Mouse (Mus musculus): ENCODE measurements around the gene Yars.

Gene Yars

DNA sequence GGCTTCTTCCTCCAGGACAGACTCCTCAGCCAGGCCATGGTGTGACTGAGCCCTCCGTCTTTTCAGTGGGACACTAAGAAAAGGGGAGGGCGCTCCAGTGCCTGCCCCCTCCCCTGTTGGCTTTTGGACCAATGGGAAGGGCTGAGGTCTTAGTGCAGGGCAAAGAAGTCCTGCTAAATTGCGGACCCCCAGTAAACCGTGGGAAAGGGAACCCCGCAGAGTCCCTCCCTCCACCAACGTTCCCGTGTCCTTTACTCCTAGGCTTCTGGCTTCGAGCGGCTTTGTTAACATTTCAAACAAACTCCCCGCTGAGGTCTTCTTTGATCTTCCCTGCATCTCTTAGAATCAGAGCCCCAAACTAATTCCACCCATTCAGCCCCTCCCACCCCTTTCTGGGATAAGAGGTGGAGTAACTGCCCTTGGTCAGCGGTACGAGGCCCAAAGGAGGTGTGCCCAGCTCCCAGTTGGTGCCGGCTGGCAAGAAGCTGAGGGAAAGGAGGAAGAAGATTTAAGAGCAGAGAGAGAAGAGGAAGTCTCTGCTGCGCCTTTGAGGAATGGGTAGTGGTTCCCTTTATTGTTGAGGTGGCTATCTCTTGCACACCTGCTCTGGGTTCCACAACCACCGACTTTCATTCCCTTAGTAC, 62.0 kb downstream of the Yars start:
- no peak for DNase-seq (ENCODE audit: low read depth, low spot score)

DNA sequence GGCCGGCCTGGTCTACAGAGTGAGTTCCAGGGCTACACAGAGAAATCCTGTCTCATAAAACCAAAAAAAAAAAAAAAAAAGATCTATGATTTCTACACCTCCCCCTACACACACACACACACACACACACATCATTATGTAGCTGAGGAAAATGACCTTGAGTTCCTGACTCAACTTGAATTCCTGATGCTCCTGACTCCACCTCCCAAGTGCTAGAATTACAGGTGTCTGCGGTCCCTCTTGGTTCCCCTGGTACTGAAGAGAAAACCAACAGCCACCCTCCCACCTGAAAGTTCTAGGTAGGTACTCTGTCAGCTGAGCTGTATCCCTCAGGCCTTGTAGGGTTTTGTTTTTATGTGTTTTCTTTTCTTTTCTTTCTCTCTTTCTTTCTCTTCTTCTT, 62.9 kb downstream of the Yars start:
- DNase-seq (ENCODE audit: low read depth, low spot score), result no peak

DNA sequence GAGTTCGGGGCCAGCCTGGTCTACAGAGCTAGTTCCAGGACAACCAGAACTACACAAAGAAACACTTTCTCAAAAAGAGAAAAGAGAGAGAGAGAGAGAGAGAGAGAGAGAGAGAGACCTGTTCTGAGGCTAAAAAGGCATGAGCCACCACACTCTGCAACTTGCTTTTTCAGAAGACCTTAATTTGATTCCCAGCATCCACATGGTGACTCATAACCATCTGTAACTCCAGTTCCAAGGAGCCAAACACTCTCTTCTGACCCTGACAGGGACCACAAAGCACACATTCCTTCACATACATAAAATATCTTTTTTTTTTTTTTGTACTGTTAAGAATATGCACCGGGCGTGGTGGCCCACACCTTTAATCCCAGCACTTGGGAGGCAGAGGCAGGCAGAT, 65.0 kb downstream of the Yars start:
- DNase-seq (ENCODE audit: low read depth, low spot score), result no peak

DNA sequence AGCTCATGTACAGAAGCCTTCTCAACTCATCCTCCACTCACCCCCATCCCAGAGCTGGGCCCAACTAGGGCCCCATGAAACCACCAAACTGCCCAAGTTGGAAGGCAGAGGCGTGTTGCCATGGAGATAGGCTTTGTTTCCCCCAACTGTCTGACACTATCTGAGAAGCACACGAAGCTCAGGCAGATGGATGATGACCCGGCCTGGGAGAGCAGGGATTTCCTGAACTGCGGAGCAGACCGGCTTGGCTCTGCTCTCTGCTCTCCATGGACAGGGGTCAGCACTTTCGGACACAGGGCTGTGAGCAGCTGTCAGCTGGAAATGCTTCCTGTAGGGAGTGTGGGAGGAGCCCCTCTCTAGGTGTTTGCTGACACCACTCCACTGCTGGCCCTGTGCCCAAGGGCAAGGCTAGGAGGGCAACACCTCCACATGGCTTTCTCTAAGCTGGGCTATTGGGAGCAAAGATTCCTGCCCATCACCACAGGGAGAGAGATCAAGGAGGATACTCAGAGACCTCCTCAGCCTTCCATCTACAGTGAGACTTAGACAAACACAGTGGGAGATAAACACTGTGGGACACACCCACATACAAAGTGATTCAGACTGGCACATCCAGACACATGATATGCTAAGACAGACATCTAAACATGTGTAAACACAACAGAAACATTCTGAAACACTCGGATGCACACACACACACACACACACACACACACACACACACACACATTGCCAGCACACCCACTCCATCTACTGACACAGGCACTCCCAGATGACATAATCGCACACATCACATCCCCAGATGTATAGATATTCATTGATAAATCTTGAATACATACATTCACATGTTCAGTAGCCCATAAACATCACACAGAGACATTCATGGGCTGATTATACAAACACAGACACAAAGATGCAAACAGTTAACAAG, 67.2 kb downstream of the Yars start:
- peak; percentile 59 for DNase-seq (ENCODE audit: low read depth, low spot score)

DNA sequence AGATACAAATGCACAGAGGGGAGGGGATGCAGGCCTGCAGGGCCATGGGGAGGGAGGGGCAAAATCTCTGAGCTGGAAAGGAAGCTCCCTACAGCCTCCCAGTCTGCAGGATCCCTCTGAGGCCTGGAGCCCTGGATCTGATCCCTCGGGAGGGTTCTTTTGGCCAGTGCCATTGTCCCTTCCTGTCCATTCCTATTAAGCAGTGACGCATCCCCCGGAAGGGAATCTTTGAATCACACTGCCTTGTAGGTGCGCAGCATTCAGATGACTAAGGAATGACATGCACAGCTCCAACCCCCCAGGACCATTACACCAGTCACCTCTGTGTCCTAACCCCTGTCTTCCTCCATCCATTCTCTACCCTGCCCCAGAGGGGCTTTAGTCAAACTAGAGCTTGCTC, 69.5 kb downstream of the Yars start:
- DNase-seq (ENCODE audit: low read depth, low spot score), result no peak

DNA sequence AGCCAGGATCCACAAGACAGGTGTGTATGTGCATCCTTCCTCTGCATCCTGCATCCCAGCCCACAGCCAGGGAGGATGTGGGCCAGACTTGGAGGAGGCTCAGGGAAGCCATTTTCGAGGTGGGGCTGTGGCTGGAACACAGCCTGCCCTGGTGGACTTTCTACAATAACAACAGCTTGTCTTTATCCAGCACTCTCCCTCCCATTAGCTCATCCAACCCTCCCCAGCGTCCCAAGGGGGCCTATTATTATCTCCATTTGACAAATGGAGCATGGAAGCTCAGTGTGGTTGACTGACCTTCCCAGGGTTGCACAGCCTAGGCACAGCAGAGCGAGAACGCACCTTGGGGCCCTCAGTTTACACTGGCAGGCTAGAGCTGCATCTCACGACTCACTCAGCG, 71.1 kb downstream of the Yars start:
- peak; percentile 32 for DNase-seq (ENCODE audit: low read depth, low spot score)

DNA sequence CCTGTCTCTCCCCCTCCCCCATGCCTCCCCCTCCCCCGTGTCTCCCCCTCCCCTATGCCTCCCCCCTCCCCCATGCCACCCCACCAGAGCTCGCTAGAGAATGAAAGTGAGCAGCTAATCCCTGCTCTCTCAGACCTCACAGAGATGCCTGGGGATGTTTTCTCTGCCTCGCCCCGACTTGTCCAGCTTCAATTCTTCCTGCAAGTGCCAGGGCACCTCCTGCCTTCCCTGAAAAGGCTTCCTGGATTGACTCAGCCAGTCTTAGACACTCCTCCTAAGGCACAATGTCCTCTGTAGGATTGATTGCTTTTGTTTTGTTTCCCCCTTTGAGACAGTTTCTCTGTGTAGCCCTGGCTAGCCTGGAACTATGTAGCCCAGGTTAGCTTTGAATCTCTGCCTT, 71.6 kb downstream of the Yars start, which contains the start of gene C77080:
C77080 (minus strand) TSS at position 209 of the 400 bp plus-strand sequence.
- no peak for DNase-seq (ENCODE audit: low read depth, low spot score)

DNA sequence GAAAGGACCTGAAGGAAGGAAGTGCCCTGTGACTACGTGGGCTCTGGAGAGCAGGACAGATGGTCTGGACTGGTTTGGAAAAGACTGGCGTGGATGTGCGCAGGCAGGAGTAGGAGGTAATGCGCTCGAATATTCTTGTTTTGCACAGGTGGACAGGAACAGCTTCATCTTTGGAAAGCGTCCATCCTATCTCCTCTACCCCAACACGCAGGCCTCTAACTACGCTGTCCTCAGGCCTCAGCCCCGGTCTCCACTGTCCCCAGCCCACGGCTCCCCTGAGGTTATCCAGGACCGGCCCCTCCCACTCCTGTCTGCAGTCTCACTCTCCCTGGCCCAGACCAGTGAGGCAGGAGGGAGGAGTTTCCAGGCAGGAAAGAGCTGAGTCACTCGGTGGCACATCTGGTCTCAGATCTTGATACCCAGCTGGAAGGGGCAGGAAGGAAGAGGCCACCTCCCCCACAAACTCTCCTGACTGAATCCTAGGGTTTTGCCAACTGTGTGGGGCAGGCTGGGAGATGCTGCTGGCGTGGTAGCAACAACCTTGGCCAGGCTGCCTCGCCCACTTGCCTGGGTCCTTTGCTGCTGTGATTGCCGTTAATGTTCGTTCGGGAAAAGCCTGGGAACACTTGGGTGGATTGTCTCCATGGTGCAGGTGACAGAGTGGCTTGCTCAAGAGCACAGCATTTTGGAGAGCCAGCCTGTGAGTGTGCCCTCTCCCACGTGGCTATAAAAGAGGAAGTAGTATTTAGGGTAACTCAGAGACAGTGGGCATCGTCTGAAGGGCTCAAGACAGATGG, 73.9 kb downstream of the Yars start:
- peak; percentile 93 for DNase-seq (ENCODE audit: low read depth, low spot score)

DNA sequence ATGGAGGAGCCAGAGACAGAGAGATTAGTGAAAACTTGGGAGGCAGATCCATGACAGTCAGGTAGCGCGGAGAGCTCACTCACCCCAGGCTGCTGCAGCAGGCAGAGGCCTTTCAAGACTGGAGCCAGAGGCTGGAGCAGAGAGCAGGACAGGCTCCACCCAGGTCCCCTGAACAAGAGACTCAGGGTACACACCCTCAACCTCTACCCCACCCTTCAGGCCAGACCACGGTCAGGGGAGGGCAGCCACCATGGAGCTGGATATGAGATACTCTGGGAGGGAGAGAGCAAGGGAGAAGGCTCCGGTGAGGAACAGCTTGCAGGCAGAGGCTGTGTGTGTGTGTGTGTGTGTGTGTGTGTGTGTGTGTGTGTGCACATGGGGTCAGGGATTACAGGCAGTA, 76.6 kb downstream of the Yars start:
- no peak for DNase-seq (ENCODE audit: low read depth, low spot score)

DNA sequence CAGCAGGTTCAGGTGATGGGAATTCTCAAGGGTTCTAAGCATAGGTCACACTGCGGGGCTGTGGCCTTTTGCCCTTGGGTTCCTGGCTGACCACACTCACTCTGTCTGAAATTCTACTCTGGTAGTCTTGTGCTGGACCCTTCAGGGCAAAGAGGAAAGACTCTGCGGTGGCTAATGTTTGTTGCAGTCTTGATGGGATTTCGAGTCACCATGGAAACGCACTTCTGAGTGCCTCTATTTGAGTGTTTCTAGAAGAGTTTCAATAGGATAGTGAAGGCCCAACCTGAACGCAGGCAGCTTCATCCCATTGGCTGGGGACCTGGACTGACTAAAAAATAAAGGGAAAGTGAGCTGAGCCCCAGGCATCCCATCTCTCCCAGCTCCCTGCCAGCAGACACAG, 77.3 kb downstream of the Yars start:
- DNase-seq (ENCODE audit: low read depth, low spot score), result no peak

DNA sequence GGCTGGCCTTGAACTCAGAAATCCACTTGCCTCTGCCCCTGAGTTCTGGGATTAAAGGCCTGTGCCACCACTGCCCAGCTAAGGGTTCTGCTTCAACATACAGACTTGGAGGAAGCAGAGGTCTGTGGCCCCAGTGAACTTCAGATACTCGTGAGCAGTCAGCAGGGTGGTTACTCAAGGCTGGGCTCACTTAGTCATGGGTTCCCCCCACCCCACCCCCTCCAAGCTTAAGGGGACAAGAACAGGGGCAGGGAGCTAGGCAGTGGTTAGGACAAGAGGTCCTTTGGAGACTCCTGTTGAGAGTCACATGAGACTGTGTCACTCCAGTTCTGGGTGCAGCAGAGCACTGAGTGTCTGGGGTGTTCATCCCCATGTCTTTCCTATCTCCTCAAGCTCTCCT, 79.1 kb downstream of the Yars start:
- no peak for DNase-seq (ENCODE audit: low read depth, low spot score)
